Mouse (Mus musculus) inflammation-experienced regulatory T-cells, adult 16 weeks (primary cell): Measurements from ENCODE around the gene Actn3. TPM values are rescaled to one million over a fixed set of nuclear protein-coding genes. Genes with fewer than 3 reads are reported as not detected.

Experiments used
- polyA plus RNA-seq: library from polyadenylated mRNA; unstranded; fragments of 100-300 nt; shearing (Covaris generic); gene quantifications from one replicate; pipeline ENCODE4 v1.2.1, GENCODE M21; 2017

Actn3 gene
- polyA plus RNA-seq = 0.21 TPM

GRCm38 (mm10) chr19:4877785-4878184 is at the start of gene Actn3:
Actn3 (minus strand) TSS chr19:4877909.

GRCm38 (mm10) chr19:4905979-4906794 is 28.5 kb upstream of the Actn3 start, which contains the start of gene Bbs1:
Bbs1 (minus strand) TSS chr19:4906628.

DNA sequence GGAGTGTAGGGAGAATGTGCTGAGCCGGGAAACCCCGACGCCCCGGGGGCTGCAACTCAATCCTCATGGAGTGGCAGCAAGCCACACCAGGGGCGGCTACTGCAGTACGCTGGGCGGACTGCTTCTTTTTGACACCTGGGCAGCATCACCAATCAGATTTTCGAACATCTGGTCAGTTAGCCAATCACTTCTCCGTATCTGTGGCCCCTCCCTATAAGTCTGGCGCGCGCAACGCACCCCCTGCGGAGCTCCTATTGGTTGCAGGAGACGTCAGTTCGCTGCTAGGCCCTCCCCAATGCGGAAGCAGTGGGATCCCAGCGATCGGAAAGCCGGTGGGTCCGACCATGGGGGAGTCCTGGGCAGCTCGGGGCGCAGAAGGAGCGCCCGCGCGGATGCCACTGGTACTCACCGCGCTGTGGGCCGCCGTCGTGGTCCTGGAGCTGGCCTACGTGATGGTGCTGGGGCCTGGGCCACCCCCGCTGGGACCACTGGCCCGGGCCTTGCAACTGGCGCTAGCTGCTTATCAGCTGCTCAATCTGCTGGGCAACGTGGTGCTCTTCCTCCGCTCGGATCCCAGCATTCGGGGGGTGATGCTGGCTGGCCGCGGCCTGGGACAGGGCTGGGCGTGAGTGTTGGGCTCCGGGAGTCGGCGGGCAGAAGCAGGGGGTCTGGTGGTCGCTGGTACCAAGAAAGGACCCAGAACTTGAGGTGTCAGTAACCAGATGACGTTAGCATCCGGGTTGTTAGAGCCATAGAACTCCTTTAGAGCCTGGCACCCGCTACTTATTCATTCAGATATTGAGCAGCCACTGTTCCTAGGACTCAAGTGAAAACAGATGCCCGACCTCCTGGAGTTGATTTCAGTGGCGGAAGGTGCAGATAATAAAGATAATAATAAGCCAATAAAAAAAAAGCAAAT is 955 bp upstream of the Actn3 start, which contains the start of gene Zdhhc24:
Zdhhc24 (plus strand) TSS at position 264 of the 919 bp plus-strand sequence.

GRCm38 (mm10) chr19:4854552-4855469 is 22.9 kb downstream of the Actn3 start, which contains the start of gene Ctsf:
Ctsf (plus strand) TSS chr19:4855130.

DNA sequence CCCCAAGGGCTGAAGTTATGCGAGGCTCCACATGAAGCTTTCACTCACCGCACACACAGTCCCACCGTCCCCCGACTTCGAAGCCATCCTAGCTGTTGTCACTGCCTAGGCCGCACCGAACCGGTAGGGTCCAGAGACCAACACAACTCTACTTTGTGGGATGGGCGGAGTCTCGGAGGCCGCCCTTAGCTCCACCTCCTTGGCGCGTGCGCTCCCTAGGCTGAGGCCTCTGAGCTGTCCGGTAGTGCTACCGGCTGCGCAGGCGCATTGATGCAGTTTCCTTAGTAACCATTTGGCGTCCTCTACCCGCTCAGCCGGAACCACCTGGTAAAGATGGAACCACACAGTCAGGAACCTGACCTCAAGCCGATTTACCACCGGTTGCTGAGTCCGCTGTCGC is 38.6 kb downstream of the Actn3 start, which contains the start of the genes Ccs and Ccdc87:
Ccs (minus strand) TSS at position 184 of the 400 bp plus-strand sequence.
Ccdc87 (plus strand) TSS at position 218 of the 400 bp plus-strand sequence.

Other genes with a start within 250 kb of the Actn3 start
- gene Gm960, start 179.2 kb downstream of the Actn3 start, polyA plus RNA-seq = 0.18 TPM
- gene Sptbn2, start 166.7 kb downstream of the Actn3 start, polyA plus RNA-seq = 0.46 TPM
- gene Rbm4b, start 121.4 kb downstream of the Actn3 start, polyA plus RNA-seq = 56.0 TPM
- 63.3 TPM for gene Rbm4, start 84.0 kb downstream of the Actn3 start, polyA plus RNA-seq
- 45.2 TPM for gene Gm21992, start 66.3 kb downstream of the Actn3 start, polyA plus RNA-seq
- gene Rbm14, start 66.3 kb downstream of the Actn3 start, polyA plus RNA-seq = 88.2 TPM
- 157 TPM for gene Ccs, start 38.6 kb downstream of the Actn3 start, polyA plus RNA-seq
- gene Ccdc87, start 38.5 kb downstream of the Actn3 start, polyA plus RNA-seq = not detected
- 15.1 TPM for gene Ctsf, start 22.8 kb downstream of the Actn3 start, polyA plus RNA-seq
- gene Zdhhc24, start 759 bp upstream of the Actn3 start, polyA plus RNA-seq = 10.3 TPM
- gene Bbs1, start 28.7 kb upstream of the Actn3 start, polyA plus RNA-seq = 1.4 TPM
- gene Dpp3, start 50.4 kb upstream of the Actn3 start, polyA plus RNA-seq = 131 TPM
- 1.4 TPM for gene Peli3, start 65.2 kb upstream of the Actn3 start, polyA plus RNA-seq
- gene Mrpl11, start 84.2 kb upstream of the Actn3 start, polyA plus RNA-seq = 69.8 TPM
- gene Npas4, start 112.4 kb upstream of the Actn3 start, polyA plus RNA-seq = 1.7 TPM
- 2.2 TPM for gene Slc29a2, start 146.0 kb upstream of the Actn3 start, polyA plus RNA-seq
- 26.1 TPM for gene B4gat1, start 160.9 kb upstream of the Actn3 start, polyA plus RNA-seq
- gene AC124502.3, start 161.0 kb upstream of the Actn3 start, polyA plus RNA-seq = 1.5 TPM
- gene Brms1, start 163.4 kb upstream of the Actn3 start, polyA plus RNA-seq = 107 TPM
- gene Rin1, start 172.6 kb upstream of the Actn3 start, polyA plus RNA-seq = 0.17 TPM
- gene Cd248, start 190.2 kb upstream of the Actn3 start, polyA plus RNA-seq = not detected
- not detected for gene Tmem151a, start 207.6 kb upstream of the Actn3 start, polyA plus RNA-seq
- 68.9 TPM for gene Yif1a, start 210.6 kb upstream of the Actn3 start, polyA plus RNA-seq
- 1.4 TPM for gene Cnih2, start 220.6 kb upstream of the Actn3 start, polyA plus RNA-seq
- gene Rab1b, start 229.2 kb upstream of the Actn3 start, polyA plus RNA-seq = 256 TPM
- 3.6 TPM for gene Klc2, start 240.7 kb upstream of the Actn3 start, polyA plus RNA-seq